Mouse (Mus musculus) liver, embryonic 16.5 days (tissue): ENCODE results near the gene Slc7a5. TPM values are rescaled to one million over a fixed set of nuclear protein-coding genes. Genes with fewer than 3 reads are reported as not detected.
A peak's percentile ranks its signal among the peaks of the same experiment; 100 is the strongest.

Source experiments
- ATAC-seq: fragments of 200-750 bp; cut with Nextera tagmentation; 2 replicates; pipeline ENCODE4 v1.8.0; 2017; ENCODE audit warnings: low read depth, mild to moderate bottlenecking, moderate number of reproducible peaks, moderate library complexity
- H3K27ac ChIP-seq: fragments of 300-500 bp; sonication (generic); 2 replicates; pipeline ENCODE4 v1.5.1; 2014; ENCODE audit warnings: mild to moderate bottlenecking, low read length
- H3K27me3 ChIP-seq: fragments of 300-500 bp; sonication (generic); 2 replicates; pipeline ENCODE4 v1.6.1; 2014; ENCODE audit warnings: low read depth, low read length, mixed read lengths; ENCODE audit not compliant: control insufficient read depth, insufficient read depth
- H3K36me3 ChIP-seq: fragments of 300-500 bp; sonication (generic); 2 replicates; pipeline ENCODE4 v1.6.1; 2014; ENCODE audit warnings: mild to moderate bottlenecking; ENCODE audit not compliant: control insufficient read depth, insufficient read depth
- H3K4me1 ChIP-seq: fragments of 300-500 bp; sonication (generic); 2 replicates; pipeline ENCODE4 v1.6.1; 2014; ENCODE audit warnings: low read depth, low read length, mixed read lengths; ENCODE audit not compliant: control insufficient read depth
- H3K4me2 ChIP-seq: fragments of 300-500 bp; sonication (generic); 2 replicates; pipeline ENCODE4 v1.6.1; 2014; ENCODE audit warnings: low read depth, low read length, mixed read lengths
- H3K4me3 ChIP-seq: fragments of 300-500 bp; sonication (generic); 2 replicates; pipeline ENCODE4 v1.5.1; 2014; ENCODE audit warnings: low read depth, mild to moderate bottlenecking, low read length
- H3K9ac ChIP-seq: fragments of 300-500 bp; sonication (generic); 2 replicates; pipeline ENCODE4 v1.6.1; 2014; ENCODE audit warnings: low read depth, low read length
- H3K9me3 ChIP-seq: fragments of 300-500 bp; sonication (generic); replicated peaks from 2 replicates; pipeline ENCODE4 v1.6.1; 2016; ENCODE audit warnings: low read length; ENCODE audit not compliant: control insufficient read depth
- WGBS: fragments of 180-500 bp; shearing (Covaris S2); extraction: QIAGEN DNeasy Blood & Tissue Kit; methylation state at CpG from one replicate; pipeline ENCODE4 v1.1.7; 2014; ENCODE audit not compliant: insufficient replicate concordance; 5-methylcytosine and 5-hydroxymethylcytosine counted together
- polyA plus RNA-seq: library from polyadenylated mRNA; unstranded; fragments of >200 nt; fragmentation: Nextera tagmentation; extraction: Ambion mirVana; gene quantifications from 2 replicates; pipeline ENCODE4 v1.2.1, GENCODE M21; 2015

Gene Slc7a5
- polyA plus RNA-seq, 1 experiment from 2014 or later = 36.9 TPM

DNA sequence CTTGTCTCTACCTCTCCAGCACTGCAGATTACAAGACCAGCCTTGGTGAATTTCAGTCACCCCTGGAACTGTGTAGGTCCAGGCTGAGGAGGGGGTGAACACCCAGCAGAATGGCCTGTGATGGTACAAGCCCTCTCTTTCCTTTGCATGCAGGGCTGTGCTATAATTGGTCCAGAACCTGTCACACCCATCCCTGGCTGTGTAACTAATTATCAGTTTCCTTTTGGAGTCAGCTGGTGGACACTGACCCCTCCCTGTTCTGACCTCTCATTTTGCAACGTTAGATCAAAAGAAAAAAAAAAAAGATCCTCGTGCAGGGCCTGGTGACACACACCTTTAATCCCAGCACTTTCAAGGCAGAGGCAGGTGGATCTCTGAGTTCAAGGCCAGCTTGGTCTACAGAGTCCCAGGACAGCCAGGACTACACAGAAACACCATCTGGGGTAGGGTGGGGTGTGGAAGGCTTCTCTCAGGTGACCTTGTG, 35.6 kb upstream of the Slc7a5 start:
- Histone ChIP-seq H3K27ac (no peak overlapping the region), H3K9me3 (no peaks in the 10 kb centered on the region), H3K27me3 (no peaks in the 10 kb centered on the region), H3K9ac (no peak overlapping the region), H3K36me3 (peaks cover 3% of the 10 kb centered on the region; the same call in 1 of the 2 replicates), H3K4me1 (peaks cover 15% of the 10 kb centered on the region), H3K4me2 (peak overlapping the region; percentile 36; the same call in 1 of the 2 replicates), H3K4me3 (no peak overlapping the region)
- no peak for ATAC-seq
- WGBS = 21% methylated on average over 2 of the region's 2 CpGs

DNA sequence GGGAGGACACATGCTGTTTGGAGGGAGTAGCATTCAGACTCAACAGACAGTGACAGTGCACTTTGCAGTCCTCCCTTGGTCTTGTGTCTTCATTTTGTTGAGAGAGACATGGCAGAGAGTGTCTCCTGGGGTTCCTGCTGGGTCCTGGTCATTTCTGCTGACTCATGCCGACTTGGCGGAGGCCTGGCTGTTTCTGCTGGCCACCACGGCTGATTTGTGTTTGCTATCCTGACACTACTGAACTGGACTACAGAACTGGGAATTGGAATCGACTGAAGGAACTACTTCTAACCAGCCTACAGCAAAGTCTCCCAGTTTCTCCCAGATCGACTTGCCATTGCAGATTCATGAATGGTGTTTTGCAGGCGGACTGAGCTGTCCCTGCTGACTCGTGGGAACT, 31.2 kb upstream of the Slc7a5 start:
- Histone ChIP-seq H3K27me3 (no peaks in the 10 kb centered on the region), H3K9me3 (no peaks in the 10 kb centered on the region), H3K4me3 (no peak overlapping the region), H3K9ac (no peak overlapping the region), H3K4me1 (no peaks in the 10 kb centered on the region; the same call in 1 of the 2 replicates), H3K4me2 (no peak overlapping the region), H3K27ac (no peak overlapping the region), H3K36me3 (peaks cover 3% of the 10 kb centered on the region; the same call in 1 of the 2 replicates)
- no peak for ATAC-seq
- WGBS = 57% methylated on average over 7 of the region's 7 CpGs

DNA sequence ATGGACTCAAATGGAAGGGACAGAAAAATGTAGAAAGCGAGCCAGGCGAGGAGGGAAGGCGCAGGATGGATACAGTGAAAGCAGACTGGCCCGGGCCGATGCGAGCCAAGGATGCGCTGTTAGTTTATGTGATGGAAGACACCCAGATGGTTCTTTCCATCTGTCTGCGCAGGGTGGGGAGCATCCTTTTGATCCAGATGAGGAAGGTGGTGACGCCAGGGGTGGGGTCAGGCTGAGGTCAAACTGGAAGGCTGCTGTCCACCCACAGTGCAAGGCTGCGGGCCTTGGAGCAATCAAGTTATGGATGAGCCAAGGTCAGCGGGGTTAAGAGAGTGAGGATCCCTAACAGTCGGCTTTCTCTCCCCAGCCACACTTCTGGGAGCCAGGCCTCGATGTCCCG, 28.9 kb upstream of the Slc7a5 start:
- 70% methylated on average over 14 of the region's 14 CpGs for WGBS
- H3K36me3 ChIP-seq = peaks cover 3% of the 10 kb centered on the region; the same call in 1 of the 2 replicates

DNA sequence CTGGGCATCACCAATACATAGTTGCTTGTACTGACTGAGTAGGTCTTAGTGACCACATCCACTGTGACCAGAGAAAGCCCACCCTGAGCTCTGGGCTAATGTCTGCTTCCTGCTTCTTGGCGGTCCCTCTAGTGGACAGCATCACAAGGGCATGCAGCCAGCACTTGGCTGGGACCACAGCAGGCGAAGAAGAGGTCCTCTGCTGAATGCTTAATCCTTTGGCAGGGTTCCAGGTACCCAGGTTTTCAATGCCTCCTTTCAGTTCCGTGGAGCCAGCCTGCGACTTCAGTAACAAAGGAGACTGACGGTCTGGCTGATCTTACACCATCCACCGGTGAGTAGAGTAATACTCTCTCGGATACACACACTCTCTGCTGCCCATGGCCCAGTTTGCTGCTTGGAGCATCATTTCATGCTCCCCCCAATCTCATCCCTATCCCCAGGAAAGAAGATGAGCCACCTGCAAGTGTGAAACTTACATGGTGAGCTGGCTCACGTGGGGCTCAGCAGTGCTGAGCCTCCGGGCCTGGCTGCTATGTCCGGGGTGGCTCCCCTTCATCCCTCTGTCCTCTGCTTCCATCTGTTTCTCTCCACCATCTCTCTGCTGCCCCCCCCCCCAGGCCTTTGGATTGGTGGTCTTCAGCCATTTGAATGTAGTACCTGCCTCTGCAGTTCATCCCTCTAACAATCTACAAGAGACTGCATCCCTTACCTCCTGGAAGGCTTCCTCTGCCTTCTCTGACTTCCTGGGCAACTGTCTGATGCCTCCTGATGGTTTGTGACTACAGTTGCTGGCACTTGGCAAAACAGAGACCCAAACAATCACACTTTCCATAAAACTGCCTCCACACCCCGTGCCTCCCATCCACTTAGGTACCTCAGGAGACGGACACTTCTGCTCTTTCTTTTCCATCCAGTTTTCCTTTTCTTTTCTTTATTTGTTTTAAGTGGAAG, 28.1 kb upstream of the Slc7a5 start:
- ATAC-seq = no peak

More for the DNA sequence above, 28.9 kb upstream of the Slc7a5 start:
- H3K4me2 ChIP-seq = no peak overlapping the region
- no peak overlapping the region for H3K4me3 ChIP-seq
- ATAC-seq = no peak
- H3K9me3 ChIP-seq = no peaks in the 10 kb centered on the region
- no peaks in the 10 kb centered on the region for H3K4me1 ChIP-seq
- no peak overlapping the region for H3K9ac ChIP-seq
- no peak overlapping the region for H3K27ac ChIP-seq
- H3K27me3 ChIP-seq = no peaks in the 10 kb centered on the region

DNA sequence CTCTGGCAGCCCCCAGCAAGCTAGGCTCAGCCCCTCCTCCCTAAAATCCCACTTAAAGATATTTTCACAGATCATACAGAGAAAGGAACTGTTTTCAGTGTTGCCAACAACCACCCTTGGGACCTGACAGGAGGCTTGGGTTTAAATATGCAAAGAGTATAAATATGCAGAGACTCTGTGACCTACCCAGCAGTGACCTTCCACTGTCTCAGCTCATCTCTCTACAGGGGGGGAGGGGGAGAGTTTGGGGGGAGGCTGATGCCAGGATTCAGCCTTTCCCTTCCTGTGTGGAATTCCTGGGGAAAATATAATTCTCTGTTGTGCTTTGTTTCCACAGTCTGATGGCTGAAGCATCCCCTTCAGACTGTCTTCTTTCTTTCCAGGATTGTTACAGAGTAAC, 27.4 kb upstream of the Slc7a5 start:
- no peaks in the 10 kb centered on the region for H3K27me3 ChIP-seq
- no peak overlapping the region for H3K9ac ChIP-seq
- H3K36me3 ChIP-seq = peaks cover 3% of the 10 kb centered on the region; the same call in 1 of the 2 replicates
- H3K9me3 ChIP-seq = no peaks in the 10 kb centered on the region
- H3K4me1 ChIP-seq = no peaks in the 10 kb centered on the region
- H3K4me2 ChIP-seq = no peak overlapping the region
- no peak overlapping the region for H3K27ac ChIP-seq
- H3K4me3 ChIP-seq = no peak overlapping the region
- no peak for ATAC-seq

More for the DNA sequence above, 28.1 kb upstream of the Slc7a5 start:
- H3K4me1 ChIP-seq = no peaks in the 10 kb centered on the region
- no peak overlapping the region for H3K4me2 ChIP-seq
- H3K27me3 ChIP-seq = no peaks in the 10 kb centered on the region
- H3K9ac ChIP-seq = no peak overlapping the region
- H3K27ac ChIP-seq = no peak overlapping the region
- 58% methylated on average over 12 of the region's 12 CpGs for WGBS
- no peaks in the 10 kb centered on the region for H3K9me3 ChIP-seq
- H3K4me3 ChIP-seq = no peak overlapping the region
- peaks cover 3% of the 10 kb centered on the region; the same call in 1 of the 2 replicates for H3K36me3 ChIP-seq

DNA sequence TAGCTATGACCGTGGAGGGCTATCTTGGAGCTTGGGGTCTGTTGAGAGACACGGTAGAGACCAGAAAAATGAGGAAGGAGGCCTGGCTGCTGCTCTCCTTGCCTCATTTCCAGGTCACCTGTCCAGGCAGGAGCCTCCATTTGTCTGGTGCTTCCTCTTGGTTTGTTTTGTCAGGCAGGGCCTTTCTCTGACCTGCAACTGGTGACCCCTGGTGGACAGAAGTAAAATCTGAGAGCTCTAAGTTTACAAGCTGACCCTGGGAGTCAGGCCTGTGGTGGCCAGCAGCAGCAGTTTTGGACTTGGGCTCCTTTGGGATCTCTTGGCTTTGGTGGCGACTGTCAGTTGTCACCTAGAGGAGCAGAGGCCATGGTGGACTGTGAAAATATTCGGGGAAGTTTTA, 27.0 kb upstream of the Slc7a5 start:
- peaks cover 3% of the 10 kb centered on the region; the same call in 1 of the 2 replicates for H3K36me3 ChIP-seq
- H3K4me1 ChIP-seq = no peaks in the 10 kb centered on the region
- no peaks in the 10 kb centered on the region for H3K27me3 ChIP-seq
- 27% methylated on average over 4 of the region's 4 CpGs for WGBS
- no peak for ATAC-seq
- H3K4me3 ChIP-seq = no peak overlapping the region
- H3K9ac ChIP-seq = no peak overlapping the region
- no peak overlapping the region for H3K4me2 ChIP-seq
- H3K27ac ChIP-seq = no peak overlapping the region
- H3K9me3 ChIP-seq = no peaks in the 10 kb centered on the region

- H3K9ac ChIP-seq = no peak overlapping the region
- WGBS = 69% methylated on average over 14 of the region's 14 CpGs
- no peaks in the 10 kb centered on the region for H3K27me3 ChIP-seq
- H3K27ac ChIP-seq = no peak overlapping the region
- H3K4me1 ChIP-seq = no peaks in the 10 kb centered on the region
- no peak overlapping the region for H3K4me3 ChIP-seq
- no peaks in the 10 kb centered on the region for H3K36me3 ChIP-seq
- no peaks in the 10 kb centered on the region for H3K9me3 ChIP-seq
- no peak for ATAC-seq
- H3K4me2 ChIP-seq = no peak overlapping the region
These were observed 25.4 kb upstream of the Slc7a5 start for GRCm38 (mm10) chr8:121932668-121933520.

- 63% methylated on average over 12 of the region's 12 CpGs for WGBS
- Histone ChIP-seq H3K36me3 (no peaks in the 10 kb centered on the region), H3K9ac (no peak overlapping the region), H3K4me2 (no peak overlapping the region), H3K4me1 (no peaks in the 10 kb centered on the region), H3K27ac (no peak overlapping the region), H3K9me3 (no peaks in the 10 kb centered on the region), H3K27me3 (no peaks in the 10 kb centered on the region), H3K4me3 (no peak overlapping the region)
- no peak for ATAC-seq
These were observed 24.7 kb upstream of the Slc7a5 start for GRCm38 (mm10) chr8:121932026-121932667.
